Mouse (Mus musculus): ENCODE data around the gene Ccl22.

Gene Ccl22

GRCm38 (mm10) chr8:94735426-94736094 is 9.8 kb upstream of the Ccl22 start:
- no peak for DNase-seq

GRCm38 (mm10) chr8:94739829-94740228 is 5.6 kb upstream of the Ccl22 start:
- no peak for DNase-seq

- DNase-seq = no peak
Observed at GRCm38 (mm10) chr8:94740591-94740990, 4.8 kb upstream of the Ccl22 start.

- DNase-seq = no peak
Observed at GRCm38 (mm10) chr8:94741726-94742125, 3.7 kb upstream of the Ccl22 start.

- no peak for DNase-seq
Observed at GRCm38 (mm10) chr8:94744484-94744883, 906 bp upstream of the Ccl22 start.

- no peak for DNase-seq
Observed at GRCm38 (mm10) chr8:94744972-94745371, 418 bp upstream of the Ccl22 start.

DNA sequence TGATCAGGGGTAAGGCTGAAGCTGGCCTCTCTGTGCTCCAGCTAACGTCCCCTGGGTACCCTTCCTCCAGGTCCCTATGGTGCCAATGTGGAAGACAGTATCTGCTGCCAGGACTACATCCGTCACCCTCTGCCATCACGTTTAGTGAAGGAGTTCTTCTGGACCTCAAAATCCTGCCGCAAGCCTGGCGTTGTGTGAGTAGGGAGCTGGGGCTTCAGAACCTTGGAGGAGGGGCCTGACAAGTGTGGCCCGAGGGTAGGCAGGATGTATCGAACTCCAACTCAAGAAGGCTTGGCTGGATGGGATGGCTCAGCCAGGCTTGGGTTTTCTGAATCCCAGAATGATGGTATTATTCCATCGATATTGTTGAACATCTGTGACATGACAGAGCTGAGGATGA is 1.4 kb downstream of the Ccl22 start:
- no peak for DNase-seq

DNA sequence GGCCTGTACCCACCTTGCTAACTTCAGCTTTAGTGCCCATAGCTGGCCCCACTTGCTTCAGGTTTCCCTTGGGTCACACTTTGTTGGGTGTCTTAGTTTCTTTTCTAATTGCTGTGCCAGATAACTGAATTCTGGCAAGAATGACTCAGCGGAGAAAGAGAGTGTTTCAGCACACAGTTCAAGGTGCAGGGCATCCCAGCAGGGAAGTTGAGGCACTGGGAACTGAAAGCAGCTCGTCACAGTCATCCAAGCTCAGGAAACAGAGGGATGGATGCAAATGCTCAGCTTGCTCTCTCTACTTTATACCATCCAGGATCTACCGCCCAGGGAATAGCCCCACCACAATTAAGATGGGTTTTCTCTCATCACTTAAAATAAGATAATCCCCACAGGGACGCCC is 3.0 kb downstream of the Ccl22 start:
- no peak for DNase-seq

DNA sequence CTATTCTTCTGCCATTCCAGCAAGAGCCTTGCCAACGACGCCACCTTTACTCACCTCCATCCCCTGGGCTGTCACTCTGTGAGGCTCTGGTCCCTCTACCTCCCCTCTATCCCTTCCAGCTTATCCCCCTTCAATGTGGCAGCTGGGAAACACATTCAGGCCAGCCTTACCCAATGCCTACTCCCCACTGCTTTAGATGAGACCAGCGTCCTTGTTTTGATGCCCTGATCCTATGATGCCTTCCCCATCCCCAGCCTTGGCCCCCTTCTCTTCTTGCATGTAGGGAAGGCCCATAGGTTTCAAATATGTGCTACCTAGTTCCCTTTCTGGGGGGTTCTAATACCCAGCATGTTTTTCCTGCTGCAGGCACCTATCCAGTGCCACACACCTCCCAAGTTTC is 4.6 kb downstream of the Ccl22 start:
- DNase-seq = no peak

- DNase-seq = no peak
Observed at GRCm38 (mm10) chr8:94751023-94751849, 5.8 kb downstream of the Ccl22 start.

DNA sequence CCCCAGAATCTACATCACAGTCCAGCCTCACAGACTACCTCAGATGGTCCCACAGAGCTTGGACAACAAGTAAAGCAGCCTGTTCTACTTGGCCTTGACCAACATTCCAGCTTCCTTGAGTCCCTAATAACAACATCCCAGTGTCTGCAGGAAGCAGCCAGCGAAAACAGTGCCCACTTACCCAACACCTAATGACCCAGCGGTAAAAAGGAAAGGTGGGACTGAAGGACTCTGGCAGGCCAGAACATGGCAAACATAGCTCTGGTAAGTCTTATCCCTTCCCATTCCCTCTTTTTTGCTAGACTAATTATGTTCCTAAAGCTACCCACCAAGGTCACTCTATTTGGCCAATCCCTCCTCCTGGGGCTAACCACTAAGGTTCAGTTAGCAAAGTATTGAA is 8.6 kb downstream of the Ccl22 start:
- DNase-seq = no peak

- no peak for DNase-seq
Observed at GRCm38 (mm10) chr8:94754486-94754885, 9.1 kb downstream of the Ccl22 start.

- DNase-seq = no peak
Observed at GRCm38 (mm10) chr8:94767035-94767434, 21.6 kb downstream of the Ccl22 start.

- no peak for DNase-seq
Observed at GRCm38 (mm10) chr8:94770945-94771344, 25.6 kb downstream of the Ccl22 start.

- DNase-seq = peak; percentile 93
Observed at GRCm38 (mm10) chr8:94771941-94772670, 26.7 kb downstream of the Ccl22 start, which contains the start of gene Cx3cl1. TSS of gene Cx3cl1 (plus strand) at chr8:94772009.

GRCm38 (mm10) chr8:94773048-94773447 is 27.7 kb downstream of the Ccl22 start:
- no peak for DNase-seq

DNA sequence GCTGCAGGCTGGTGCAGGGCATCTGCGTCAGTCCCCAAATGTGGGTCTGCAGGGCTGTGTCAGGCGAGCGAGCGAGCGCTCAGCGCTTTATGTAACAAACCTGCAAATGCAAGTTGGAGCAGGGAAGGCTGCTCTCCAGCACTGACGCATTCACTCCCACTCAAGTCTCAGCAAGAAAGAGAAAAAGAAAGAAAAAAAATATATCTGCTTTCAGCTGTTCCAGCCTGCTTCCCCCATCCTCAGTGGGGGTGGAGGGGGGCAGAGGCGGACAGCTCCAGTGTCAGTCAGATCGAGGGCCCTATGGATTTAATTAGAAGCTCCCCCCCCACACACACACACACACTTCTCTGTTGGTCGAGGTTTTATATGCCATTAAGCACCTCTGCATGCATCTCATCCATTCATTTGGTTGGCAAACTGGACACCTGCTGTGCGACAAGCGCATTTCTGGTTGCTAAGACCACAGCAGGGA is 28.3 kb downstream of the Ccl22 start:
- peak; percentile 82 for DNase-seq

GRCm38 (mm10) chr8:94774601-94775000 is 29.2 kb downstream of the Ccl22 start:
- DNase-seq = no peak

GRCm38 (mm10) chr8:94776346-94776745 is 31.0 kb downstream of the Ccl22 start:
- DNase-seq = no peak

DNA sequence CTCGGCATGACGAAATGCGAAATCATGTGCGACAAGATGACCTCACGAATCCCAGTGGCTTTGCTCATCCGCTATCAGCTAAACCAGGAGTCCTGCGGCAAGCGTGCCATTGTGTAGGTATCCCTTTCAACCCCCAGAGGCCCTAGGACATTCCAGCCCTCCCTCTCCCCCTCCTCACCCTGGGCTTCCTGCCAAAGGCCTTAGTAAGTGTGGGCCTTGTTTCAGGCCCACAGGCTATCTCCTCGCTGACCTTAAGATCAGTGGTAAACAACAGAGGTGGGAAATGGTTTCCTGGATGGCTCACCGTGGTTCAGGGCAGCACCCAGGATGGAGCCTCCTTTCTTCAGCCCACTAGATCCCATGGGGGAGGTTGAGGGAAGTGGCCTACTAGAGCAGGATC is 32.6 kb downstream of the Ccl22 start:
- no peak for DNase-seq

DNA sequence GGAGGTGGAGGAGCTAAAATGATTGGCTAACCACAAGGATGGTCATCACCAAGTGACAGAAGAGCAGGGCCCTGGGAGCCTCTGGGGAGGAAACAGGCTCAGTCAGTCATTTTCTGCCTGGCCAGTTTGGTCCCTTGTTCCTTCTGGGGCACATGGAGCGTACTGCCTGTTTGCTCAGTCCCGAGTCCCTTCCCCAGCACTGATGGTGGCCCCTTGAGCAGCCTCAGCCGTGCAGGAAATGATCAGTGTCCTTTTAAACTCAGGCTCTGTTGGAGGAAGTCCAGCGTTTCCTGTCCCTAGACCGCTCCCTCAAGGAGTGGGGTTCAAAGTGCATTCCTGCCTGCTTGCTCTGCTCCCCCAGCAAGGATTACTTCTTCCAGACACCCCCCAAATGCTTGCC is 33.1 kb downstream of the Ccl22 start:
- no peak for DNase-seq

DNA sequence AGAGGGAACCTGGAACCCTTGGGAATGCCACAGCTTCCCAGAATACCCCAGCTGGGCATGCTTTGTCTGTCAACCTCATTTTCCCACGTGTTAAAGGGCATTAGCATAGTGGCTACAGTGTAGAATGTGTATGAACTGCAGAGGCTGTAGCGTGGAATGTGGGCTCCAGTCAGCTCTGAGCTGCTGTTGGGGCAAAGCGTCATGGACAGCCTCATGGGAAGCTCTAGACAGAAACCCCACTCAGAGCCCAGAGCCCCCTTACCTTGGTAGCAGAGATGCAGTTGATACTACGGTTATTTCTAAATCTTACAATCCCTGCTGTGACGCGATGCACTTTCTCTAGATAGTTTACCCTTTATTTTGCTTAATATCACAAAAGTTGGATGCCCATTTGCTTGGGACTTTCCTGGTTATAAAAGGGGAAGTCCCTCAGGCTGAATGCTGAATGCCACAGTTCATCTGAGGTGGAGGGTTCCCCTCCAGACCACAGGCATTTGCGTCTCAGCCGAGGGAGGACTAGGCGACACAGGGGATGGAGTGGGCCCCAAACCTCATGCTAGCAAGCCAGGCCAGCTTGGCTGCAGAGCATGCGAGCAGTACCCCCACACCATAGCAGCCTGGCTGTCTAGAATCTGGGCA is 33.6 kb downstream of the Ccl22 start:
- DNase-seq = no peak

All from right cerebral cortex, postnatal 25 days (tissue).